Comparison of ENCODE assay signal across 7 mouse cellular contexts in the genomic region with DNA sequence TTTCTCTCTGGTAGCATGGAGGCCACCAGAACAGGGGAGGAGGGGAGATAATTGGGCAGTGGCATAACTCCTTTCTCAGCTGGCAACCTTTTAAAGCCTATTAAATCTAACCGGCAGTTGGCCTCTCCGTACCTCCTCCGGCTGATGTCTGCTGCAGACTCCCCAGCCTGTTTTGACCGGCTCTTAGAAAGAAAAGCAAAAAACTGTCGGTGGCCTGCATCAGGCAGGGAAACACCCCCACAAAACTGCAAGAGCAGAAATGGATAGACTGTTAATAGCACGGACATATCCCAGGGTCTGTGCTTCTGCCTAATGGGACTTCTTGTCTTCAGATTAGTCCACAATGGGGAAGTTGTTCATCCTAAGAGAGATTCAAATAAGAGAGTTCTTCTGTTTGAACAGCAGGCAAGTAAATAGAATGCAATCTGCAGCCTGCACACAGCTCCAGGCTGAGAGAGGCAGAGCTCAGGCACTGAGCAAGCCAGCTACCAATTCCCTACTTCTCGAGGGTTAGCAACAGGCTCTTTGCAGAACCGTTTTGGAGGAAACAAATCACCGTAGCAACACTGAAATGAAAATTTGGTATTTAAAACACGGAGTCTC. TPM values are rescaled to one million over a fixed set of nuclear protein-coding genes. Genes with fewer than 3 reads are reported as not detected.
A peak's percentile ranks its signal among the peaks of the same experiment; 100 is the strongest.
DNase-seq lines count a peak whose midpoint lies in the region.

No protein-coding gene starts in this region.

- DNase-seq in ovary, adult 18-20 months (ENCODE audit: low spot score): peak; percentile 4
- no peak for DNase-seq in ovary, postnatal 36 days (ENCODE audit: low spot score)
- DNase-seq in frontal cortex, postnatal 36 days (ENCODE audit: low spot score in 2 of 2): peak; percentile 59 to 64
- peak; percentile 62 to 89 for DNase-seq in left cerebral cortex, postnatal 14 days (ENCODE audit: low spot score in 2 of 2)
- peak; percentile 74 for DNase-seq in retina, embryonic 14.5 days (ENCODE audit: low spot score)
- DNase-seq in gastrocnemius, postnatal 14 days: no peak
- no peak for DNase-seq in spleen, postnatal 36 days (ENCODE audit: low spot score in 2 of 2)

- intact Hi-C loops in left cerebral cortex, postnatal 14 days (cut with DNase I): no loop called here
- intact Hi-C loops in gastrocnemius, postnatal 14 days (cut with DNase I; ENCODE audit: low total_unique reads): no loop called here

RNA-seq across cellular contexts. Expression of gene Atp23, which starts 55.7 kb away (rescaled TPM):
- total RNA-seq in left cerebral cortex, postnatal 14 days (2021): 10 to 100 TPM in 1 of 2 experiments, 1 to 10 TPM in 1; 7.7 to 11.3 TPM
- 1 to 10 TPM; 1.6 to 2.9 TPM for total RNA-seq in gastrocnemius, postnatal 14 days (2021)

Comparison
In these comparisons a context has a peak if more than half of its experiments do, and no peak if none do; other contexts are left out.
1. DNase-seq: peak in ovary, adult 18-20 months (single experiment), frontal cortex, postnatal 36 days (2 of 2), left cerebral cortex, postnatal 14 days (2 of 2) and retina, embryonic 14.5 days (single experiment); none in ovary, postnatal 36 days (single experiment), gastrocnemius, postnatal 14 days (single experiment) and spleen, postnatal 36 days (0 of 2).